Mouse (Mus musculus): ENCODE results near the gene Vkorc1.
"Not testable (repeated sequence)": the region's sequence is repeated elsewhere in the genome, so short reads cannot be mapped to it uniquely, and the experiment has no call there.

The Vkorc1 gene

DNA sequence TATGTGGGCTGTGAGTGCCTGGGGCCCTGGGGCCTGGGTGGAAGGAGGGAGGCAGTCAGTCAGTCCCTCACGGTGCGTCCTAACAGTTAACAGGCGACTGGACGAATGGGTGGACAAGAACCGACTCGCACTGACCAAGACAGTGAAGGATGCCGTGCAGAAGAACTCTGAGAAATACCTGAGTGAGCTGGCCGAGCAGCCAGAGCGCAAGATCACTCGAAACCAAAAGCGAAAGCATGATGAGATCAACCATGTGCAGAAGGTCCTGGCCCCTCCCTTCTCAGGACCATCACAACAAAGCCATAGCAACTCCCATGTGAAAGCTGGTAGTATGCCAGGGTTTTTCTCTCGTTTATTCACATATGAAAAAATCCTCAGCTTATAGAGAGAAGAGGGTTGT, 19.9 kb upstream of the Vkorc1 start:
- DNase-seq, result no peak

DNA sequence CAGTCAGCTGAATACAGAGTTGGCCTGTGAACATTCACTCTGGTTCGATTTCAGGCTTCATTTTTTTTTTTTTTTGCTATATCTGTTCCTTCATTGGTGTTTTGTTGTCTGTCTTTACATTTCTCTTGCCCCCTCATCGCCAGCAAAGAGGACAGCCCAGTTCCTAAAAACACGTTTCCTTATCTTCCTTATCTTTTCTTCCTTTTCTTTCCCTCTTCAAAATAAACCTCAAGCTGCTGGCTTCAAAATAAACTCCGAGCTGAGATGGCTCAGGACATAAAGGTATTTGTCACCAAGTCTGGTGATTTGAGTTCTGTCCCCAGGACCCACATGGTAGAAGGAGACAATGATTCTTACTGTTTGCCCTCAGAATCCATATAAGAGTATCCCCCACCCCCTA, 17.5 kb upstream of the Vkorc1 start:
- no peak for DNase-seq

DNA sequence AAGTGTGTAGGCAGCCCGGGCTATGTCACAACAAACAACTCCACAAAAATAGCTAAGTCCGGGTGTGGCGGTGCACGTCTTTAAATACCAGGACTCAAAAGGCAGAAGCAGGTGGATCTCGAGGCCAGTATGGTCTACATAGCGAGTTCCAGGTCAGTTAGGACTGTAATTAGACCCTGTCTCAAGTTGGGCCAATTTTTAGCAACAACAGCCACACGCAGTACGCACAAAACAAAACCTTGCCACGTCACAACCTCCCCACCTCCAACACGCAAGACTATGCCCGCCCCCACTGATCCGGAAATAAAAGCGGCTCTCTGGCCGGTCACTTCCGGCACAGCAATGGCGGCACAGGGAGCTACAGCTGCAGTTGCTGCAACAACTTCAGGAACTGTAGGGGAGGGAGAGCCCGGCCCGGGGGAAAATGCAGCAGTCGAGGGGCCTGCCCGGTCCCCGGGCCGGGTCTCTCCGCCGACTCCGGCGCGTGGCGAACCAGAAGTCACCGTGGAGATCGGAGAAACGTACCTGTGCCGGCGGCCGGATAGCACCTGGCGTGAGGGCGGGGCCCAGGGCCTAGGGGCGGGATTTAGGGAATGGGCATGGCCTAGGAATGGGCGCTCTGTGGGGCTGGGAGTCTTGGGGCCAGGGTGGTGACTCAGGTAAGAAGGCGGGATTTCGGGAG, 16.9 kb upstream of the Vkorc1 start, which contains the start of gene Kat8:
Kat8 (plus strand) TSS at position 327 of the 682 bp plus-strand sequence.
- DNase-seq, result peak; percentile 94 to 96

DNA sequence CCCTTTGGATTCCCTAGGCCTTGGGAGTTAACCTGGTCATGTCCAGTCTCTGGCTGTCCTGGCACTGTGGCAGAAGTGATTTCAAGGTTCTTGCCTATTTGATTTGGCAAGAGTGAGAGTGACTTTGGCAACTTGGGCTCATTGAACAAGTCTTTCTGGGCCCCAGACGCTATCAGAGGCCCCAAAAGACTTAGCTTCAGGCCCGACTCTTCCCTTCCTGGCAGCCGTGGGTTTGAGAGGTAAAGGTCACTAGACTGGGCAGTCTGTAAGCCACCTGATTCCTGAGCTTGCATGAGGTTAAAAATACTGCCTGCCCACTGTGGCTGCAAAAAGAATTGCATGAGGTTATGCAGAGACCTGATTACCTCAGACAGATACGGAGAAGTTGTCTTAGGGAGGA, 13.2 kb upstream of the Vkorc1 start:
- peak in 1 of 2 experiments; percentile 67 for DNase-seq

DNA sequence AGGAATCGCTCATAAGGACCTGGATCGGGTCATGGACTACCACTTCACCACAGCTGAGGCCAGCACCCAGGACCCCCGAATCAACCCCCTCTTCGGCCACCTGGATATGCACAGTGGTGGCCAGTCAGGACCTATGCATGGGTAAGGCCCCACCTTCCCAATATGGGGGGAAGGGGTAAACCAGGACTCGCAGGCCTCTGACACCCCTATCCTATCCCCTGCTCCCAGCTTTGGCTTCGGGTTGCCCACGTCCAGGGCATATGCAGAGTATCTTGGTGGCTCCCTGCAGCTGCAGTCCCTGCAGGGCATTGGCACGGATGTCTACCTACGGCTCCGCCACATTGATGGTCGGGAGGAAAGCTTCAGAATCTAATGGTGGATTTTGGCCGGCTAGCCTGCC, 12.5 kb upstream of the Vkorc1 start:
- DNase-seq, result no peak

DNA sequence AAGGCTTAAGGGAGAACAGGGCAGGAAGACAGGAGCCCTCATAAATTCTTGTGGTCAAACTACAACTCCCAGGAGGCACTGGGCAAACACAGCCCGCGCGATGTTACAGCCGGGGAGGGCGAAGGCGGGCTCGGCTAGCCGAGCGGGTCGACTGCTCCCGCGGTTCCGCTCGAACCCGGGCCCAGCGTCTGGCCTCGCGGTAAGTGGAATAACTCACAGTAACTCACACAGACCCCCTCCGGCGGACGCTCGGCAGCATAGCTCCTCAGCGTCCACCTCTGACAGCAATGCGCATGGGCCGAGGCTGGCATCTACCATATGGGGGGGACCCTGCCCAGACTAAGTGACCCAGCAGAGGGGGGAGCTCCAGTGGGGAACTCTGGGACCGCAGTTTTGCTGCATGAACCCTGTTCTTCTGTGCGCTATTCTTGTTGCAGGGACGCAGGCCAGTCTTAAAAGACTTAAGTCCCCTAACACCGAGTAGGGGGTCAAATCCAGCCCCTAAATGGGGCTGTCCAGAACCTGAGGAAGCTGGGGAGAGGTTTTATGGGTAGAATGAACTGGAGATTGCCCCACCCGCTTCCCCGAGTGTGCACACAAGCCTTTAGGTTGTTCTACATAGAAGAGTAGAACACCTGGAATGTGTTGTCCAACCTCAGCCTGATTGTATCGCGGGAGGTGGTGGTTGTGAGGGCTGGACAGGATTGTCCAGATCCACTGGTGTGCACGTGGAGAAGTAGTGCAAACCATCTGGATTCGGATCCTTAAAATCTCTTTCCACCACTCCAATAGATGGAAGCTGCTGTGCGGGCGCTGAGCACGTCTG, 8.8 kb upstream of the Vkorc1 start, which contains the start of gene Bckdk:
Bckdk (plus strand) TSS at position 112 of the 826 bp plus-strand sequence.
- DNase-seq, result peak; percentile 80 to 90

DNA sequence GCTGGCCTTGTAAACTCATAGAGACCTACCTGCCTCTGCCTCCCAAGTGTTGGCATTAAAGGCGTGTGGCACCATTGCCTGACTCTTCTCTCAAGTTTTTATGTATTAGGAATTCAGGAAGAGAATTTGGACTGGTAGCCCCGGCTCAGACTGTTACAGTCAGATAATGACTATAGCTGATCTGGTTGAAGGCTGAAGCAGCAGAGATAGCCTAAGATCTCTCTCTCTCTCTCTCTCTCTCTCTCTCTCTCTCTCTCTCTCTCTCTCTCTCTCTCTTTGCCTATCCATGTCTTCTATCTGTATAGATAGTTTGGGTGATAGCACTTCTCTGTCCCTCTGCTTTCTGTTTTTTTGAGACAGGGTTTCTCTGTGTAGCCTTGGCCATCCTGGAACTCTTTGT, 6.4 kb upstream of the Vkorc1 start:
- no peak for DNase-seq

DNA sequence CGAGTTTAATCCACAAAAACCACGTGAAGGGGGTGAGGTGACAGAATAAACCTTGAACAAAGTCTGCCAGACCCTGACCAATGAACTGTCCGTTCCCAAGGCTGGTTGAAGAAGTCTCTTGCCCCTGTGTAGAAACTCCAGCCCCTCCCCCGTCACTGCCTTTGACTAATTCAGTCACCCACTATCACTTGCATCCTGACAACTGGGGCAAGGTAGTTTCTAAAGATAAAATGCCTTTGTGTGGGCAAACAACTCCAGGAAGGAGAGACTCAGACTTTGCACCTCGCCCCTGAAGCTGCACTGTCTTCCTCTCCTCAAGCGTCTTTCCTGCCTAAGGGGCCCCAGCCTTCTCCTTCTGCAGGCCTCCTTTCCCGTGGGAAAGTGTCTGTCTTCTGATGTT, 4.6 kb upstream of the Vkorc1 start:
- peak in 1 of 2 experiments; percentile 57 for DNase-seq

DNA sequence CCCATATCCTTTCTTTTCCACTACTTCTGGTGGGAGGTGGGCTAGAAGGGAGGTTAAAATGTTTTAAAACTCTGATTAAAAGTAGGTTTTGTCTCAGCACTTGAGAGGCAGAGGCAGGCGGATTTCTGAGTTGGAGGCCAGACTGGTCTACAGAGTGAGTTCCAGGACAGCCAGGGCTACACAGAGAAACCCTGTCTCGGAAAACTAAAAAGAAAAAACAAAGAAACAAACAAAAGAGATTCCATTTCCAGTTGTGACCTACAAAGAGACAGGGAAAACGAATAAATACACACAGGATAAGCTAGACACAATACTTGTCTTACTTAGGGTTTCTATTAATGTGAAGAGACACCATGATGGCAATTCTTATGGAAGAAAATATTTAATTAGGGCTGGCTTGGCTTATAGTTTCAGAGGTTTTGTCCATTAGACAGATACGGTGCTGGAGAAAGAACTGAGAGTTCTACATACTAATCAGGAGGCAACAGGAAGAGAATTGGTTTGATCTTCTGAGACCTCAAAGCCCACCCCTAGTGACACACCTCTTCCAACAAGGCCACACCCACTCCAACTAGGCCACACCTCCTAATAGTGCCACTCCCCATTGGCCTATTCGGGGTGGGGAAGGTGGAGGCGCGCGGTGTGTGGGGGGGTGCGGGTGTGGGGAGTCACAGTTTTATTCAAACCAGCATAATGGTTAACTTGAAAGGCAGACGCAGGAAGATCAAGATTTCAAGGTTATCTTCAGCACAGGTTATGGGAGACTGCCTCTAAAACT, 3.0 kb upstream of the Vkorc1 start:
- peak; percentile 27 to 55 for DNase-seq

DNA sequence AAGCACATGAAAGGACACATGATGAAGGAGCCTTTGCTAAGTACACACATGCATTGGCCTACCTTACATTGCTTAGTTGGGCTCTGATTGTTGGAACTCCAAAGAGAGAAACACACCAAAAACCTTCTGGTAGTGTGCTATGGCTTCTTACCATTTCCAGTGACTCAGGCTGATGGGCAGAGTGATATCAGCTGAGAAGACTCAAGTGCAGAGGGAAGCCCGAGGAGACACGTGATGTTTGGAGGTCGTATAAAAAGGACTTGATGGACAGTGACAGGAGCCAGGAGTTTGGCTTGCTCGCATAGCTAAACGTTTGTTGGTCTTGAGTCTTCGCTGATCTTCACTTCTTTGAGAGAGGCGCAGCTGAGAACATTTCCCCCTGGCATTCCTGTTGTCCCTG, 2.1 kb upstream of the Vkorc1 start:
- peak in 1 of 2 experiments; percentile 31 for DNase-seq

DNA sequence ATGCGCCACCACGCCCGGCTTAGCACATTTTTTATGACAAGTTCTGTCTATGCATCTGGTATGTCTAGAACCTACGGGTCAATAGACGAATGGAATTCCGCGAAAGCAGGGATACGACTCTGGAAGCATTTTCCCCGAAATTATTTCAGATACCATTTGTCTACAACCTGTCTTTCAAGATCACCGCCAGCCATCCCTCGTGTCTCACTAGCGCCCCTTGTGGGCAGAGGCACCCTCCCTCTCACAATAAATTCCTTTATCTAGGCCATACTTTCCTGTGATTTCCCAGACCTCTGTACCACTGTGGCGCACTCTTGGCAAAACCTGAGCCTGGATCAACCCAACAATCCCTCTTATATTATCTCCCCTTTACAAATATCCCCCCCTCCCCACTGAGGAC, 967 bp upstream of the Vkorc1 start:
- peak; percentile 71 to 79 for DNase-seq

DNA sequence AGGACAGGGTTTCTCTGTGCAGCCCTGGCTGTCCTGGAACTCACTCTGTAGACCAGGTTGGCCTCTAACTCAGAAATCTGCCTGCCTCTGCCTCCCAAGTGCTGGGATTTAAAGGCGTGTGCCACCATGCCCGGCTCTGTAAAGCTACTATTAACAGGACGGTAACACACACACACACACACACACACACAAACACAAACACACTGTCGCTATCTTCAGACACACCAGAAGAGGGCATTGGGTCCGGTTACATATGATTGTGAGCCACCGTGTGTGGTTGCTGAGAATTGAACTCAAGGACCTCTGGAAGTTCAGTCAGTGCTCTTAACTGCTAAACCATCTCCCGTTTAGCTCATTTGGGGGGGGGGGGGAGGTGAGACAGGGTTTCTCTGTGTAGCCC, 474 bp upstream of the Vkorc1 start:
- DNase-seq, result not testable (repeated sequence)

DNA sequence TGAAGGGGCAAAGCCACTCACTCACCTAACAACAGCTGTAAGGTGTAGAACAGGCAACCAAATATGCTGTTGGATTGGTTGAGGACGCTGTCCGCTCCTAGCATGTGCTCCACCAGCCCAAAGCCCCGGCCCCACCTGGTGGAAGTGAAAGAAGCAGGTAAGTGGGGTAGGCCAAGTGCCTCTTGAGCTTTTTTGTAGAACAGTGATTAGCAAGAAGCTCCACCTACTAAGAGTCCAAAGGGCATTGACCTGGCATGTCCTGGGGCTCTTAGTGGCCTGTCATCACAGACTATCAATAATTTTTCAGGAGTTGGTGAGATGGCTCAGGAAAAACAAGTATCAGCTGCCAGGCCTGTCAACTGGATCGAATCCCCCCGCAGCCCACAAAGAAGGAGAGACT, 937 bp downstream of the Vkorc1 start:
- DNase-seq, result peak in 1 of 2 experiments; percentile 27

DNA sequence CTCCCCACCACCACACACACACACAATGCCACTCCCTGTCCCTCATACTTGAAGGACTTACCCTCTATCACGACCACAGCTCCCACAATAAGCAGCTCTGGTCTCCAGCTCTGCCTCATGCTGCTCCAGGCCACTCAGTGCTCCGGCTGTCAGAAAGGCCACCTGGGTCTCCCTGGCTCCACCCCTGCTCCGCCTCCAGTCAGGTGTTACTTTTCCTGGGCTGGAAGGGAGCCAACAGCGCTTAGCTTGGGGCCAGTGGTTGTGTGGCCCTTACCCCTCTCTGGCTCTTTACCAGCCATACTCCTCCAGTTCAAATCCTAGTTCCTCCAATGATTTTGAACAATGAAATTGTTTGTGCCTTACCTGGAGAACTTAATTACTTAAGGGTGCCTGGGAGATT, 4.6 kb downstream of the Vkorc1 start, which contains the start of gene Prss53:
Prss53 (minus strand) TSS at position 173 of the 400 bp plus-strand sequence.
- peak; percentile 84 to 92 for DNase-seq

DNA sequence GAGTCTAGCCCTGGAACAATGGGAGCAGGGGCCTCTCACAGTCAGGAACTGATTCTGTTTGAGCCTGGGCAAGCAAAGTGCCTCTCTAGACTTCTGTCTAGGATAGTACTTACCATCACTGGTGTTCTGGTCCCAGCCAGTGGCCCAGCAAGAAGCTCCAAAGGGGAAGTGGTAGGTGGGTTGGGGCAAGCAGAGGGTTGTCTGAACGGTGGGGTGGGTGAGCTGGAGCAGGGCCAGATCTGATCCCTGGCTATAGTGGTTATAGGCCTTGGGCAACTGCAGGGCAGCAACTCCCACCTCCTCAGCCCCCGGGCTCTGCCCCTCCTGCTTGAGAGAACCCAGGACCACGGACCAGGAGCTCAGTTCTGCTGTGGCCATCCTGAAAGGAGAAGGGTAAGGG, 6.6 kb downstream of the Vkorc1 start:
- DNase-seq, result peak in 1 of 2 experiments; percentile 31

DNA sequence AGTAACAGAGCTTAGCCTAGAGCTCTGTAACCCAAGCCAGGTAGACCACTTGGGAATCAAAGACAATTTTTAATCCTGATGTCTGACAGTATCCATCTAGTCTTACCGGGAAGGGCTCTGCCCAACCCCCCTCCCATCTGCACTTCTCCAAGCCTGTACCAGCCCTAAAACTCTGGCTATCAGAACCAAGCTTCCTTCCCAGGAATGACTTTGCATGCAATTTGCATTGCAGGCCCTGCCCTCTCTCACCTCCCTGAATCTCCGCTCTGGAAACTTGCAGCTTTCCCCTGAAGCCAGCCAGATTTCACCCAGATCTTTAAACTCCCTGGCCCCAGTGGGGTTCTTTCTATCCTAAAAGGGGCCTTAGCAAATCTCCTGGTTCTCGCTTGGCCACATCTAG, 7.6 kb downstream of the Vkorc1 start:
- peak in 1 of 2 experiments; percentile 14 for DNase-seq

DNA sequence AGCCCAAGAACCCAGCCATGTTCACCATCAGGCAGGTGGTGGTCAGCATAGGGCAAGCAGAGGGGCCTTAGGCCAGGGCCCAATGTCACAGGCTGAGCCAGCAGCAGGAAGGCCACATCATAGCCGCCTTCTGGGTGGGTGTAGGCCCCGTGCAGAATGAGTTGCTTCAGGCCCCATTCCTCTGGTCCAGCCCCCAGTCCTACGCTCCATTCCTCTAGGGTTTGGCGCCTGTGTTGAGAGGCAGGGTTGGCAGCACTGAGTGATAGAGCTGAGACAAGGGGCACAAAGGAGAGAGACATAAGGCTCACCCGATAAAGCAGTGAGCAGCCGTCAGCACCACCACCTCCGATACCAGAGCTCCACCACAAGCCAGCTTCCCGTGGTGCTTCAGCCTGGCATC, 8.2 kb downstream of the Vkorc1 start:
- DNase-seq, result peak in 1 of 2 experiments; percentile 19

DNA sequence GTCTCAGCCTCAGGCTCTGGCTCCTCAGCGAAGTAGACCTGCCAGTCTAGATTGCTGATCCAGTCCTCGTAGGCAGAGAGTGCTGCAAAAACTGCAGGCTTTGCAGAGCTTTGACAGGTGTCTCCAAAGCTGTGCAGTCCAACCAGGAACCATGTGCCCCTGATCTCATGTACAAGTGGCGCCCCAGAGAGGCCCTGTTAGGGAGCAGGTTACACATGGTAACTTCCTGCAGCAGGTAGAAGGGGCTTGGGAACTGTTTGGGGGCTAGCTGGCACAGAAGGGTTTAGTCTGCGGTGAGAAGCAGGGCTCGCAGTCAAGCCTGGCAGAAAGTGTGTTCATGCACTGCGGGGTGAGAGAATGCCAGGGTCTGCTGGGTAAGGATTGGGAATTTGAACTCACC, 8.9 kb downstream of the Vkorc1 start:
- DNase-seq, result peak in 1 of 2 experiments; percentile 21

DNA sequence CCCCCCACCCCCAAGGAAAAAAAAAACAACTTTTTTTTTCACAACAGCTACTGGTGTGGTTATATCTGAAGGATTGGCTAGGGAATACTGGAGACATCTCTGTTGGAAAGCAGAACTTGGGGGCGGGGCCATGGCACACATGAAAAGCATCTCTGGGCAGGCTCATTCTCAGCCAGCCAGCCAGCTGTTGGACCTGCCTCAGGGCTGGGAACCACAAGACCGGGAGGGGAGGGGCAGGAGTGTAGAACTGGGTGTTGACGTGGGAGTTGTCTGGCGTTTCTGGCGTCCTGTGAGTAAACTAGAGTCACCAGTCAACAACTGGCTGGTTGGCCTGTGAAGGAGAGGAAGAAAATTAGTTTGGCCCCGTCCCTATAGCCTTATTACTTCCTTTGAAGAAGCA, 9.5 kb downstream of the Vkorc1 start:
- DNase-seq, result peak; percentile 37 to 65

DNA sequence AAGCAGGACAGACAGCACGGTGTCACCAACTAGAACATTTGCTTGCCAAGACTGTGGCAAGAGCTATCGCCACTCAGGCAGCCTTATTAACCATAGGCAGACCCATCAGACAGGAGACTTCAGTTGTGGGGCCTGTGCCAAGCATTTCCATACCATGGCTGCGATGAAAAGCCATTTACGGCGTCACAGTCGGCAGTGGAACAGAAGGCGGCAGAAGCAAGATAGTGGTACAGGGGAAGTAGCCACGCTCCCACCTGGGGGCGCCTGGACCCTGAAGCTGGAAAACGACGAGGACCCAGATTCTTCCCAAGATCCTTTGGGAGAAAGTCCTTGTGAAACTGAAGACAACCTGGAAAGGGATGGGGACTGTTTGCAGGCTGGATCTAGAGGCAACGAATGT, 15.0 kb downstream of the Vkorc1 start:
- DNase-seq, result peak in 1 of 2 experiments; percentile 27

DNA sequence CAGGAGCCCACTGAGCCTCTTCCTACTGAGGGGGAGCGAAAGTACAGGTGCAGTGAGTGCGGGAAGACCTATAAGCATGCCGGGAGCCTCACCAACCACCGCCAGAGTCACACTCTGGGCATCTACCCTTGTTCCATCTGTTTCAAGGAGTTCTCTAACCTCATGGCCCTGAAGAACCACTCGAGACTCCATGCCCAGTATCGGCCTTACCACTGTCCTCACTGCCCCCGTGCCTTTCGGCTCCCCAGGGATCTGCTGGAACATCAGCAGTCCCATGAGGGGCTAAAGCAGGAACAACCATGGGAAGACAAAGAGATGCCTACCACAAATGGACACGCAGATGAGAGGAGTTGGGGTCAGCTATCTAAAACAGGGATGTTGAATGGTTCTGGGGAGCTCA, 16.1 kb downstream of the Vkorc1 start:
- peak in 1 of 2 experiments; percentile 19 for DNase-seq

DNA sequence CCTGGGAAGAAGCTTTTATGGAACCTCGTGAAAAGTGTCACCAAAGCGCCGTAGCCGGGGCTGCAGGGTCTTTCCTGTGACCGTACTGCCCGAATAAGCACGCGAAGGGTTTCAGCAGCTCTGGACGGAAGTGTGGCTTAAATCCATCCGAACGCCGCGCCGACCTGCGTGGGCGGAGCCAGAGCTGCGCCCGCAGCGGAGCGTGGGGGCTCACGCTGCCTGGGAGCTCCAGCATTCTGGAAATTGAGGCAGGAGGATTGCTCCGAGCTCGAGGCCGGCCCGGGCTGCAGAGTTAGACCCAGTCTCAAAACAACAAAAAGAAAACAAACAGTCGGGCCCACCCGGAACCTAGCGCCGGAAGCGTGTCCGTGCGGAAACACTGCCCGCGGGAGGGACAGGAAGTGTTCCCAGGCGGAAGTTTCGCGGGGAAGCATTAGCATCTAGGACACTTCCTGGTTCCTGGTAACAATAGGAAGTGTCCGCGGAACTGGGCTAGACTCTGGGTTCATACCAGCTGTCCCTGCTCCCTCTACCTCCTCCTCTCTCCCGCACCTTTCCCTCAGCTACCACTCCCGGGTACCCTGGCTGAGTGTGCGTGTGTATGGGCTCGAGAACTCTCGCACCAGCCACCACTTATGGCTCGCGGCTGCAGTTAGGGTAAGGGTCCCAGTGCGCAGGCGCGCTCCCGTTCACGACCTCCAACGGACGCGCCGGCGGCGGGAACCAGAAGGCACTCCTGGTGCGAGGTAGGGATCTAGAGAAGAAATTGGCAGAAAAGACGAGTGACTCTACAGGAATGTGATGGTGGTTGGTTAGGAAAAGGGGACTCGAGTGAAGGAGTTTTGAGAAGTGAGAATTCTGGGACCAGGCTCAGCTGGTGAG, 18.7 kb downstream of the Vkorc1 start, which contains the start of gene Zfp668:
Zfp668 (minus strand) TSS at position 362 of the 882 bp plus-strand sequence.
- DNase-seq, result peak; percentile 93 to 95
